Mouse (Mus musculus): ENCODE measurements at regions not wholly inside any gene's neighbourhood (a gene's known extent, or its start where the extent isn't known, plus 50 kb on each side); places are given as distances from the start of the nearest gene placed in this dataset.

- peaks cover 7% of the 10 kb centered on the region; the same call in 1 of the 2 replicates for H3K4me1 ChIP-seq (ENCODE audit: insufficient read depth, low read length)
- no peaks in the 10 kb centered on the region for H3K9me3 ChIP-seq (ENCODE audit: low read length)
- WGBS, result 63% methylated on average over 4 of the region's 4 CpGs
- H3K4me2 ChIP-seq (ENCODE audit: low read depth, low read length), result no peak overlapping the region
- ATAC-seq (no peak), DNase-seq (ENCODE audit: low spot score) (no peak)
- no peaks in the 10 kb centered on the region for H3K27me3 ChIP-seq (ENCODE audit: insufficient read depth, low read length)
- H3K27ac ChIP-seq, result no peak overlapping the region
- no peak overlapping the region for H3K4me3 ChIP-seq (ENCODE audit: low read length)
- peak; percentile 44 for TF ChIP-seq CTCF (IDR thresholded peaks at IDR 0.05; ENCODE audit: low read depth)
- H3K9ac ChIP-seq (replicated peaks; ENCODE audit: low read length), result no peak overlapping the region
- no peaks in the 10 kb centered on the region for H3K36me3 ChIP-seq (ENCODE audit: insufficient read depth, low read length)
These were observed 64.8 kb upstream of the Rapgef5 start for GRCm38 (mm10) chr12:117451441-117451840.

GRCm38 (mm10) chr12:117455800-117456199 lies 60.5 kb upstream of the Rapgef5 start:
- WGBS, result 84% methylated on average over 7 of the region's 7 CpGs
- no peaks in the 10 kb centered on the region for H3K4me1 ChIP-seq (ENCODE audit: insufficient read depth, low read length)
- no peak for ATAC-seq

DNA sequence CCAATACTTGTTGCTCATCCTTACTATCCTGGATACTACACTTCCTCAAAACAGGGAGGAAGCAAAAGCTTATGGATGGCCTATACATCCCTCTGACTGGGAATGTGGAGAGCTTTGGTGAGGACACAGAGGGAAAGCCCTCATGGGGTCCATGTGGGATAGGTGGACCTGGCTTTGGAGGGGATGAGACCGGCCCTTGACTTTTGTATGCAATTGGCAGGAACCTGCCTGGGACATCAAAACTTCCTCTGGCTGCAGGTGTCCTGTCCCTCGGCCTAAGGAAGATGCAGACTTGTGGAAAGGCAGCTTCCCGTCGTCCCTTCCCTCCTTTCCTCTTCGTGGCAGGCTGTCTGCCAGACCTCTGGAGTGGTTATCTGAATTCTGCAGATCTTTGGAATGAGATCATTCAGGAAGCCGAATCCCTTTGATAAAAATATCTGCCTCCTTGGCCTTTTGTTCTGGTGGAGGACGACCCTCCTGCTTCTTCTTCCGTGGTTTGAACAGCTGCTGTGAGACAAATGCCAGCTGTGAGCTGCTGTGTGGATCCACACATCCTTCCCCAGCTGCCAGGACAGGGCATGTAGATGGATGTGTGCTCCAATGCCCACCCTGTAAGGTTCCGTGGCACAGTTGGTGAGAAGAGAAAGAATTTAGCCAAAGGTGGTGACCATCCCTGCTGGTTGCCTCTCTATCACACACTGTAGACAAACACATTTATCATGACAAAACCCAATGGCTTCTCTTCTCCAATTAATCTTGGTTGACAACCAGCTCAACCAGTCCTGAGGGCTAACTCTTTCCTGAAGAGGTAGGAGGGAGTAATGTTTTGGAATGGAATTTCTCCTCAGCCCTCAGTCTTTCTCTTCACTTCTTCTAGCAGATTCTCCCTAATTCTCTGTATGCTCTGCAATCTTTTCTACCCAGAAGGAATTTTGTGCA lies 57.9 kb upstream of the Rapgef5 start:
- no peaks in the 10 kb centered on the region for H3K36me3 ChIP-seq (ENCODE audit: insufficient read depth, low read length)
- WGBS, result 51% methylated on average over 9 of the region's 9 CpGs
- no peak overlapping the region for H3K4me3 ChIP-seq (ENCODE audit: low read length)

More at GRCm38 (mm10) chr12:117455800-117456199, 60.5 kb upstream of the Rapgef5 start:
- no peaks in the 10 kb centered on the region for H3K27me3 ChIP-seq (ENCODE audit: insufficient read depth, low read length)
- H3K4me2 ChIP-seq (ENCODE audit: low read depth, low read length), result no peak overlapping the region
- H3K9me3 ChIP-seq (ENCODE audit: low read length), result no peaks in the 10 kb centered on the region
- H3K4me3 ChIP-seq (ENCODE audit: low read length), result no peak overlapping the region
- no peak for DNase-seq (ENCODE audit: low spot score)
- no peak overlapping the region for H3K27ac ChIP-seq
- TF ChIP-seq CTCF (IDR thresholded peaks at IDR 0.05; ENCODE audit: low read depth), result no peak
- H3K9ac ChIP-seq (replicated peaks; ENCODE audit: low read length), result no peak overlapping the region
- H3K36me3 ChIP-seq (ENCODE audit: insufficient read depth, low read length), result no peaks in the 10 kb centered on the region

DNA sequence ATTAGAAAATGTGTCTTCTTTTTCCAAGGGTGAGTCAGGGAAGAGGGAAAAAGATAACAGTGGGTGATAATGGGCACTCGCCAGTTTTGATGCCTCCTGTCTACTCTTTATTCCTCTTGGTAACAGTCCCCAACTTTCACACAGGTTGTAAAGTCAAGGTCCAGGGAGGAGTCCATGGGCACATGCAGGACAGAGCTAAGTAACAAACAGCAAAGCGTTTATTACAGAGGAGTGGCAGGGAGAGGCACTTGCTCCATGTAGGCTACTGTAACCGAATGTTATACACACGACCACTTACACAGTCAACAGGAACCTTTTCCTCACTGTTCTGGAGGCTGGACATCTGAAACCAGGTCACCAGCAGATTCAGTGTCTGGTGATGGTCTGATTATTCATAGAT lies 56.7 kb upstream of the Rapgef5 start:
- no peaks in the 10 kb centered on the region for H3K9me3 ChIP-seq (ENCODE audit: low read length)
- WGBS, result 92% methylated on average over 4 of the region's 4 CpGs
- no peaks in the 10 kb centered on the region for H3K27me3 ChIP-seq (ENCODE audit: insufficient read depth, low read length)
- no peak for TF ChIP-seq CTCF (IDR thresholded peaks at IDR 0.05; ENCODE audit: low read depth)
- no peak overlapping the region for H3K4me2 ChIP-seq (ENCODE audit: low read depth, low read length)
- no peak overlapping the region for H3K4me3 ChIP-seq (ENCODE audit: low read length)
- no peaks in the 10 kb centered on the region for H3K4me1 ChIP-seq (ENCODE audit: insufficient read depth, low read length)
- no peak for DNase-seq (ENCODE audit: low spot score)
- H3K9ac ChIP-seq (replicated peaks; ENCODE audit: low read length), result no peak overlapping the region
- no peak for ATAC-seq
- no peaks in the 10 kb centered on the region for H3K36me3 ChIP-seq (ENCODE audit: insufficient read depth, low read length)
- H3K27ac ChIP-seq, result no peak overlapping the region

More for the DNA sequence above, 57.9 kb upstream of the Rapgef5 start:
- DNase-seq (ENCODE audit: low spot score) (no peak), ATAC-seq (no peak)
- Histone ChIP-seq H3K27ac (no peak overlapping the region), H3K27me3 (ENCODE audit: insufficient read depth, low read length) (no peaks in the 10 kb centered on the region), H3K9me3 (ENCODE audit: low read length) (no peaks in the 10 kb centered on the region), H3K4me1 (ENCODE audit: insufficient read depth, low read length) (no peaks in the 10 kb centered on the region), H3K4me2 (ENCODE audit: low read depth, low read length) (no peak overlapping the region), H3K9ac (replicated peaks; ENCODE audit: low read length) (no peak overlapping the region)
- TF ChIP-seq CTCF (IDR thresholded peaks at IDR 0.05; ENCODE audit: low read depth), result no peak

DNA sequence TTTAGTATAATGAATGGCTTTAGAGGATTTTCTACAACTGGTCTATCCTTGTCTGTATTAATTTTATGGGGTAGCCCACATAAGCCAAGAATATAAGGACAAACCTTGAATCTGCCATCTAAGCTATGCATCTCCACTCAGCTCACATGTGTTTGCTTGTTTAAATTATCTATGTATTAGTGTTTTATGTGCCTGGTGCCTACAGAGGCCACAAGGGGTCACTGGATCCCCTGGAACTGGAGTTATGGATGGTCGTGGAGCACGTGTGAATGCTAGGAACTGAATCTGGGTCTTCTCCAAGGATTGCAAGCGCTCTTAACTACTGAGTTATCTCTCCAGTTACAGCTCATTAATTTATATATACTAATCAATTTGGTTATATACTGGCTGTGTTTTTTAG lies 51.1 kb upstream of the Rapgef5 start:
- 89% methylated on average over 3 of the region's 3 CpGs for WGBS
- Histone ChIP-seq H3K4me2 (ENCODE audit: low read depth, low read length) (no peak overlapping the region), H3K27ac (no peak overlapping the region), H3K9me3 (ENCODE audit: low read length) (no peaks in the 10 kb centered on the region), H3K4me3 (ENCODE audit: low read length) (no peak overlapping the region), H3K4me1 (ENCODE audit: insufficient read depth, low read length) (no peaks in the 10 kb centered on the region), H3K27me3 (ENCODE audit: insufficient read depth, low read length) (no peaks in the 10 kb centered on the region), H3K9ac (replicated peaks; ENCODE audit: low read length) (no peak overlapping the region), H3K36me3 (ENCODE audit: insufficient read depth, low read length) (no peaks in the 10 kb centered on the region)
- no peak for ATAC-seq
- DNase-seq (ENCODE audit: low spot score), result no peak
- TF ChIP-seq CTCF (IDR thresholded peaks at IDR 0.05; ENCODE audit: low read depth), result no peak

DNA sequence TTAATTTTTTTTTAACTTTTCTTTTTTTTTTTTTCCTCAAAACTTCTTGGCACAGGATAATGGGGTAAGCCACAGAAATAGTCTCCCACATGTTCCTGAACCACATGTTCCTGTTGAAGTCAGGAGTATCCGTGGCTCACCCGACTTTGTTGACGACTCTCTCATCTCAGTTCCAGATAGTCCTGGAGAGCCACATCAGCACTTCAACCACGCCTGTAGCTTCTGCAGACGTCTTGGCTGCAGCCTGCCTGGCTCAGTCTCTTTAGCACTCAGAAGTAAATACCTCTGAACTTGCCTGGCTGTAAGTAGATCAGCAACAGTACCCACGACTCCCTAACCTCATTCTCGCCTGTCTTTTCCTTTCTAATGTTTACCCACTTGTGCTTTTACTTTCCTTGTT lies 50.3 kb upstream of the Rapgef5 start:
- DNase-seq (ENCODE audit: low spot score), result no peak
- TF ChIP-seq CTCF (IDR thresholded peaks at IDR 0.05; ENCODE audit: low read depth), result no peak
- Histone ChIP-seq H3K4me3 (ENCODE audit: low read length) (no peak overlapping the region), H3K9me3 (ENCODE audit: low read length) (no peaks in the 10 kb centered on the region), H3K9ac (replicated peaks; ENCODE audit: low read length) (no peak overlapping the region), H3K27ac (no peak overlapping the region), H3K36me3 (ENCODE audit: insufficient read depth, low read length) (no peaks in the 10 kb centered on the region), H3K4me1 (ENCODE audit: insufficient read depth, low read length) (no peaks in the 10 kb centered on the region), H3K4me2 (ENCODE audit: low read depth, low read length) (no peak overlapping the region), H3K27me3 (ENCODE audit: insufficient read depth, low read length) (no peaks in the 10 kb centered on the region)
- no peak for ATAC-seq
- 69% methylated on average over 7 of the region's 7 CpGs for WGBS
